Mouse (Mus musculus): Measurements from ENCODE around the gene Ppil3.

Gene Ppil3

DNA sequence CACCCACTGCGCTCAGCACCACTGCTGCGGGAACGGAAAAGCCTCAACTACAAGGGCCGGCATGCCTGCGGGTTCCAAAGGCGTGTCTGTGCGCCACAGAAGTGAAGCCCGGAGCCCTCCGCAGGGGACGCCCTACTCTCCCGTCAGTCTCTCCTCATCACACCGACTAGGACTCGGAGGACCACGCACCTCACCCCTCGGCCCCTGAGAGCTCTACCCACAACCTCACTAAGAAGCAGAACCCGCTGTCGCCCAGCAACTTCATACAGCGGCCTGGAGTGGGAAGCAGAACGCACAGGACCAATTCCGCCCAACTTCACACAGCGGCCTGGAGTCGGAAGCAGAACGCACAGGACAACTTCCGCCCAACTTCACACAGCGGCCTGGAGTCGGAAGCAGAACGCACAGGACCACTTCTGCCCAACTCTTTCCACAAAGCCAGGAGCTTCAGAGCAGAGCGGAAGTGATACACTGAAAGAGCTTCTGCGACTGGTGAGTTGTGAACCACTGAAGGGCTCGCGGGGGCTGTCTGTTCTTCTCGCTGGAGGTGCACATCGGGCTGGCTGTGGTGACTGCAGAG is at the start of gene Ppil3, which contains the start of gene Nif3l1:
TSS of gene Ppil3 (minus strand) at position 344 of the 580 bp plus-strand sequence.
TSS of gene Nif3l1 (plus strand) at position 9 of the 580 bp plus-strand sequence.
- DNase-seq, result peak; percentile 71

DNA sequence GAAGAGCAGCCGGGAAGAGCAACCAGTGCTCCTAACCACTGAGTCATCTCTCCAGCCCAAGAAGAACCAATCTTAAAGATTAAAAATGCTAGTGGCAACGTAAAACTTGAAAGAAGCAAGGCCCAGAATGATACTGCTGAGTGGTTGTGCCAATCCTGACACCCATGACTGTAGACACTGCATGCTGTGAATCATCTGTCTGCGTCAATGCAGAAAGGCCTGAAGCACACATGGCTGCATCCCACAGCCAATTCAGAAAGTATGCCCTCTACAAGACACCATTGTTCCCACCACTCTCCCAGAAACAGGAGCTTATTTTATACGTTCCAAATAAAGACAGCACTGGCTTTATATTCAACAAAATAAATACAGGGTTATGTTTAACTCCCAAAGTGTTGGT is 37.4 kb upstream of the Ppil3 start:
- DNase-seq, result no peak

GRCm38 (mm10) chr1:58475662-58476061 is 30.4 kb upstream of the Ppil3 start:
- no peak for DNase-seq

GRCm38 (mm10) chr1:58465561-58465960 is 20.3 kb upstream of the Ppil3 start:
- peak; percentile 25 for DNase-seq

DNA sequence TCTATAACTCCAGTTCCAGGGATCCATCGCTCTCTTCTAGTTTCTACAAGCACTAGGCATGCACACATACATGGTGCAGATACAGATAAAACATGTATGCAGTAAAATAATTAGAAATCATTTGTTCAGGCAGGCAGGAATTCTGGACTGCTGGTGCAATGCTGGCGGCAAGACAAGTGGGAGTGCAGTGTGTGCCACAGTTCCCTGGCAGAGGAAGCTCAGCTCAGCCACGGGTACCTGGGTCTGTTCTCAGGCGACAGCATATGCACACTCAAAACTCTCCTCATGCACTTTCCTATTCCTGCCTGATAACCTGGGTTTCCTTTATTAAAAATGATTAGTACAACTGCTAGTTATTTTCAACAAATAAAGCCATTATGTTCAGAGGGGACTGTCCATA is 19.8 kb upstream of the Ppil3 start:
- DNase-seq, result peak; percentile 42

GRCm38 (mm10) chr1:58463935-58464334 is 18.6 kb upstream of the Ppil3 start:
- DNase-seq, result no peak

DNA sequence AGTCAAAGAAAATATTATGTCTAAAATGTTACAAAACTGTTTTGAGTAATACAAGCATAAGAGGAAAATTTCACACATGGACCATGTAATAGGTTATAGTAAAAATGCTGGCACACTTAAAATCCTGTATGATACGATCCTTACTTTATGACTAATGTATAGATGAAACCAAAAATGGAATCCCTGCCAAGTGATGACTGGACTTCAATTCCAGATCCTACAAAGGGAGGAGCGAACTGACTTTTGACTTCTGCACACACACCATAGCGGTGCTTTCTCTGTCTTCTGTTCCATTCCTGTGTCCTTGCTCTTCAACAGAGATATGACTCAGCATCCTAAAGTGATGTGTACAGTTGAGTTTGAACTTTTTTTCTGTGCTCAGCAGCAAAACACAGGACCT is 15.3 kb upstream of the Ppil3 start:
- no peak for DNase-seq

DNA sequence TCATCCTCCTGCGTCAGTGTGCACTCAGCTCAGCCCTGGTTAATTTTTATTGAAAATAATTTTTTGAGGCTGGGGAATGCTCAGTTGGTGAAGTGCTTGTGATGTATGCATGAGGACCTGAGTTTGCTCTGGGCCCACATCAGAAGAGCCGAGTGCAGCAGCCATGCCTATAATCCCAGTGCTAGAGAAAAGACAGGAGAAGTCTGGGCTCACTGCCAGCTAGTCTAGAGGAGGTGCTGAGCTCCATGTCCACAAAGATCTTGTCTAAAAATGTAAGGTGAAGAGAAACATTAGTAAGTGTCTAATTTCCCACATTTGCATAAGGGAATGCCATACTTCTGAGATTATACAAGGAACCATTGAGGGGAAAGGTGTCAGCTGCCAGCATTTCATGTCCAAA is 13.6 kb upstream of the Ppil3 start:
- no peak for DNase-seq

- DNase-seq, result no peak
Measured at GRCm38 (mm10) chr1:58458175-58458574, 12.9 kb upstream of the Ppil3 start.

GRCm38 (mm10) chr1:58454316-58454715 is 9.0 kb upstream of the Ppil3 start:
- DNase-seq, result no peak

DNA sequence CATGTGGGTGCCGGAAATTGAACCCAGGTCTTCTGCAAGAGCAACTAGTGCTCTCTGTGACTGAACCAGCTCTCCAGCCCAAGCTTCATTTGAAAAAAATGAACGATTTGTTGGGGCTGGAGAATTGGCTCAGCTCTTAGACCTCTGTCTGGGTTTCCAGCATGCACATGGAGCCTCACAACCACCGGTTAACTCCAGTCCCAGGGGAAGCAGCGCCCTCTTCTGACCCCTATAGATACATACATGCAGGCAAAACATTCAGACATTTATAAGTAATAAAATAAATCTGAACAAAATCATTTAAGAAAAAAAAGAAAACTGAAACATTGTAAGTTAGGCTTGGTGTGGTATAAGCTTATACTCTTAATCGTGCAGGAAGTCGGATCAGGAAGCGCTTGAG is 3.1 kb upstream of the Ppil3 start:
- DNase-seq, result no peak

DNA sequence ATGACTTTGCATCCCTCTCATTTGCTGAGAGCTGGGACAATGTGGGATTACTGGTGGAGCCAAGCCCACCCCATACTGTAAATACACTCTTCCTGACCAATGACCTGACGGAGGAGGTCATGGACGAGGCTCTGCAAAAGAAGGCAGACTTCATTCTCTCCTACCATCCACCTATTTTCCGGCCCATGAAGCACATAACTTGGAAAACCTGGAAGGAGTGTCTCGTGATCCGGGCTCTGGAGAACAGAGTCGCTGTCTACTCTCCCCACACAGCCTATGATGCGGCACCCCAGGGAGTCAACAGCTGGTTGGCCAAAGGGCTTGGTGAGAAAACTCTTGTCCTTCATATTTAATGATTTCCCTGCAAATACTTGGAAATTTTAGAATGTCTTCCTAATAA is 2.5 kb upstream of the Ppil3 start:
- DNase-seq, result no peak

- DNase-seq, result no peak
Measured at GRCm38 (mm10) chr1:58445861-58446260, 575 bp upstream of the Ppil3 start.

DNA sequence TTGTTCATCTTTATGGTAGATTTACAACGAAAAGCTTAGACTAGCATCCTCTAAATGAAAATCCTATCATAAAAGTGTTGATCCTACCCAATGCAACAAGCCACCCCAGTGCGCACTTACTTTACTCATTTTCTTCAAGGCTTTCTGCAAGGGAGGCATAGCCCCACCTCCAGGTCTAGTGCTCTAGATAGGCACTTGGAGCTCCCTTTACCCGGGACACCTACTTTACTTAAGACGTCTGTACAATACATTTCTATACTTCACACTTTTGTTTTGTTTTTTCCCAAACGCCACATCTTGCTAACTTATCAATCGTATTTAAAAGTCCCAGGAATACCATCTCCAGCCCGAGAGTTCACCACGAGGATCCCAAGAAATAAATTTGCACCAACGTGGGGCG is 595 bp downstream of the Ppil3 start:
- no peak for DNase-seq

GRCm38 (mm10) chr1:58424551-58424950 is 20.7 kb downstream of the Ppil3 start:
- DNase-seq, result no peak

DNA sequence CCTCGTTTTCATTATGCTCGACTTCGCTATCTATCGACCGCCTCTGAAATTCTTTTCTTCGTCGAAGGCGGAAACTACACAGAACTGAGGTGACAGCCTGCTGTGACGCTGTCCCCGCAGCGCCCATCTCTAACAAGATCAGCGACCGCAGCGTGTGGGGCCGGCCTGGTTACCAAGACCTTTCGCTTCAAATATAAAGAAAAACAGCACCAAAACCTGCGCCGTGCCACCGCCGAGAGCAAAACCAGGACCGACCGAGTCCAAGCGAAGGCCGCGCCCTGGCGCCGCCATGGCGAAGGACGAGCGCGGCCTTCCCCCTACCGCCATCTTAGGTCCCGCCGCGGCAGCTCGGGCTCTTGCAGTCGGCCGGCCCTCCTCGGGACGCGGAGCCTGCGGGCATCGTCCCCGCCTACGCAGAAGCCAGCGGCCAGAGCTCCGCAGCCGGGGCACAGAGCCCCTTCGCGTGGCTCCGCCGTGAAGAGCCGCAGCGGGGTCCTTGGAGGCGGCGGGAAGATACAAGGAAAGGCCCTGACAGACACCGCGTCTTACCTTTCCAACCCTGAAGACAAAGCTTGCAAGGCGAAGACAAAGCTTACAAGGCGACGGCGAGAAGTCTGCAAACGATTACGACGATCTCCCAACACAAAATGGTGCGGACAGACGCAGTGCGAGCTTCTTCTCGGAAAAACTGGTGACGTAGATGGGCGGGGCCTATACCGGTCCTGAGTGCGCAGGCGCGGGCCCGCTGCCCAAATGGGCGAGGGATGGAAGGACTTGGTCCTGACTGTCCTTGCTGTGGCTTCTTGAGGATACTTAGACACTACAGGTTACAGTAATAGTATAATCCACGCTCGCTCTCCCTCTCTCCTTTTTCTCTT is 21.7 kb downstream of the Ppil3 start, which contains the start of gene Clk1:
TSS of gene Clk1 (minus strand) at position 696 of the 878 bp plus-strand sequence.
- peak; percentile 99 for DNase-seq

DNA sequence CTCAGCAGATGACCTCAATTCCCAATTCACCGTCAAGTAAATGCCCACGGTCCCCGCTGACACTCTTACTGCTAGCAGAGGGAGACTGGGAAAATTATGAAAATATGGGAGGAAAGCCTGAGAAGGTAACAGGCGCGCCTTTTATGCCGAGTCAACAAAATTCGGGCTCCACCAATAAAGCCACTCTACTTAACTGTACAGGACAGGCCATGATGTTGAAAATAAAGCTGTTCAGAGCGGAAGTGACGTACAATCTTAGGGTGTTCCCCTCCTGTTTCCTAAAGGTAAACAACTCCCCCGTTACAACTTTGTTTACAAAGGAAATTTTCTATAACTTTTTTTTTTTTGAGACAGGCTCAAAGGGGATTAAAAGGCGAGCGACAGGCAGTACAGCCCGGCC is 22.4 kb downstream of the Ppil3 start:
- DNase-seq, result no peak

GRCm38 (mm10) chr1:58420961-58421360 is 24.3 kb downstream of the Ppil3 start:
- peak; percentile 51 for DNase-seq

DNA sequence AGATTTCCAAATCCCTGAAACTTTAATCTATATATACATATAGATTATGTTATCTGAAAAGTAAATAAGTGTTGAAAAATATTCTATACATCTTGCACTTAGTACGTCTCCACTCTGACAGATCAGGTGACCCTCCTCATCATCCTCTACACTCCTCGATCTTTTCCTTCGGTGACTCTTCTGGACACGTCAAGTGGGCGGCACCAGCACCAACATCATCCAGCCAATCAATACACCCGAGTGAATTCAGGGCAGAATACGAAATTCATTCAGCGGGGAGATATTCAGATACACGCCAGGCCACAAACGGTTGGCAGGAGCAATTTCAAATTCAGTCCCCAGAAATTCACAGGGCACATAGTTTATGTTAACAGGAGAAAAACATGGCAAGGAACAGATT is 25.3 kb downstream of the Ppil3 start:
- DNase-seq, result no peak

DNA sequence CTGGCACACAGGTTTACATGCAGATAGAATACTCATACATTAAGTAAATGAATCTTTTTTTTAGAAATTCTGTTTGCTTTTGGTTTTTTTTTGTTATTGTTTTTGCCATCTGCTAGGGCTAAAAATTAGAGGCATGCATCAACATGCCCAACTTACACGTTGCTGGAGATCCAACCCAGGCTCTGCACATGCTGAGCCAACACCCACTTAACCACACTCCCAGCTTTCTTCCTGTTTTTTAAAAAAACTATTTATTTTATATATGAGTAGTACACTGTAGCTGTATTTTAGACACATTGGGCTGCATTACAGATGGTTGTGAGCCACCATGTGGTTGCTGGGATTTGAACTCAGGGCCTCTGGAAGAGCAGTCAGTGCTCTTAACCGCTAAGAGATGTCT is 29.2 kb downstream of the Ppil3 start:
- no peak for DNase-seq

DNA sequence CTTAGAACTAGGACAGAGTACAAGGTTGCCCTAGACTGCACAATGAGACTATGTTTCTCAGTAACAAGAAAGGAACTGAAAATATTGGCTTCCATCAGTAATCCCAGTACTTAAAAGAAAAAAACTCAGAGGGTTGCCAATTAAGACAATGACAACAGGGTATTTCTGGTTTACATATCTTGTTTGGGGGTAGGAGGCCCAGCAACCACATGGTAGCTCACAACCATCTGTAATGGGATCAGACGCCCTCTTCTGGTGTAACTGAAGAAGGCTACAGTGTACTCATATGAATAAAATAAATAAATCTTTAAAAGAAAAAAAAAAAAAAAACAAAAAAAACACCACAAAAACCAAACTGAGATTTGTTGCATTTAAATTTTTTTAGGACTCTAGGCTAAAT is 29.8 kb downstream of the Ppil3 start:
- no peak for DNase-seq

GRCm38 (mm10) chr1:58410776-58411175 is 34.5 kb downstream of the Ppil3 start:
- DNase-seq, result no peak

DNA sequence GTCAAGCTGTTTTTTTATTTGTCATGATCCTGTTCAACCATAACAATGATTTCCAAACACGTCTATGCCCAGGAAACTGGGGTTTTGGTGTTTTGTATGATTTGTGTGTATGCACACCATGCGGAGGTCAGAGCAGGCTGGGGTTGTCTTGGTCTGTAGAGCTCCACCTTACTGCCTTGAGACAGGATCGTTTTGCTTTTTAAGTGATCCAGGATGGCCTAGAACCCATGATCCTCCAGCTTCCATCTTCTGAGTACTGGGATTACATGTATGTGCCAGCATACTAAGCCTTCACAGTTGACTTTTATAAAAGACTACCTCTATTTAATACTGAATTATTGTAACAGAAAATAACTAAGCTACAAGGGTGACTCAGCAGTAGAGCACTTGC is 35.1 kb downstream of the Ppil3 start:
- DNase-seq, result no peak

DNA sequence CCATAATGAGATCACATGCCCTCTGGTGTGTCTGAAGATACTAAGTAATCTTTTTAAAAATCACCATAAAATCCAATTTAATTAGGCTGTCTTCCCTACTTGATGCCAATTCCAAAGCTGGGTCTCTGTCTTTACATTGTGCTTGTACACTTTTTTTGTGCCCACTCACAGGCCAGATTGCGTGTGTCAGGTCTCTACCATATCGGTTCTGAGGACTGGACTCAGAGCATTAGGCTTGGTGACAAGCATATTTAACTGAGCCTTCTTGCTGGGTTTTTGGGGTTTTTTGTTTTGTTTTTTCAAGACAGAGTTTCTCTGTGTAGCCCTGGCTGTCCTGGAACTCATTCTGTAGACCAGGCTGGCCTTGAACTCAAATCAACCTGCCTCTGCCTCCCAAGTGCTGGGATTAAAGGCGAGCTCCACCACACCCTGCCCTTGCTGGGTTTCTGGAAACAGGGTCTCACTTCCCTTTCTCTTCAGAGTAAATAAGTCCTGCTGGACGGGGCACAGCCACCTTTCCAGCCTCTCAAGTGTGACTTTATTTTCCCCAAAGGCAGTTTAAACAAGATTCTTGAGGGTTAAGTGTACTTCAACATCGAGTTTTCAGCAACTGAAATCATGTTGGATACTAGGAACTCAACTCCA is 35.6 kb downstream of the Ppil3 start:
- no peak for DNase-seq

Data from cerebellum, adult 8-10 months (tissue).